16 mouse cellular contexts compared by ENCODE assay signal in genomic region chr5:118204675-118205440, GRCm38 (mm10). TPM values are rescaled to one million over a fixed set of nuclear protein-coding genes. Genes with fewer than 3 reads are reported as not detected.
A peak's percentile ranks its signal among the peaks of the same experiment; 100 is the strongest.
DNase-seq lines count a peak whose midpoint lies in the region; ATAC-seq lines count a peak whose summit lies in the region.
"Had no signal": no experiment of that assay in that cellular context is flagged by ENCODE, and none has a peak within 500 bp of the region (broad histone marks: within the 10 kb centered on the region; RNA-seq: fewer than 3 reads in every experiment).

No protein-coding gene starts in this region.

- ATAC-seq in neural tube, embryonic 15.5 days (ENCODE audit: low FRiP score) = no peak
- ATAC-seq in kidney, embryonic 15.5 days (replicated peaks; ENCODE audit: low FRiP score) = peak; percentile 36; the same call in 1 of the 2 replicates
- no peak for ATAC-seq in neural tube, embryonic 11.5 days (ENCODE audit: insufficient read depth, low FRiP score, low TSS enrichment)
- ATAC-seq in forebrain, embryonic 16.5 days = no peak
- no peak for ATAC-seq in forebrain, embryonic 15.5 days (replicated peaks)
- ATAC-seq: forebrain, embryonic 13.5 days had no signal

- no peak overlapping the region for H3K9ac ChIP-seq in neural tube, embryonic 15.5 days (replicated peaks)
- no peak overlapping the region for H3K9ac ChIP-seq in kidney, embryonic 15.5 days
- H3K9ac ChIP-seq in neural tube, embryonic 11.5 days (ENCODE audit: low read length) = no peak overlapping the region
- no peak overlapping the region for H3K9ac ChIP-seq in forebrain, embryonic 16.5 days (replicated peaks; ENCODE audit: low read depth, low read length)
- no peak overlapping the region for H3K9ac ChIP-seq in forebrain, embryonic 15.5 days (replicated peaks)
- H3K9ac ChIP-seq: forebrain, embryonic 13.5 days had no signal

- H3K4me3 ChIP-seq in neural tube, embryonic 15.5 days (replicated peaks) = no peak overlapping the region
- no peak overlapping the region for H3K4me3 ChIP-seq in kidney, embryonic 15.5 days (replicated peaks)
- H3K4me3 ChIP-seq in neural tube, embryonic 11.5 days (ENCODE audit: low read depth, low read length) = no peak overlapping the region
- no peak overlapping the region for H3K4me3 ChIP-seq in forebrain, embryonic 16.5 days (replicated peaks; ENCODE audit: low read length)
- no peak overlapping the region for H3K4me3 ChIP-seq in forebrain, embryonic 15.5 days
- H3K4me3 ChIP-seq: forebrain, embryonic 13.5 days; heart, adult 2 months had no signal

- peaks cover 15% of the 10 kb centered on the region for H3K4me1 ChIP-seq in neural tube, embryonic 15.5 days
- peaks cover 18% of the 10 kb centered on the region for H3K4me1 ChIP-seq in kidney, embryonic 15.5 days
- peaks cover 27% of the 10 kb centered on the region for H3K4me1 ChIP-seq in neural tube, embryonic 11.5 days (ENCODE audit: control insufficient read depth, insufficient read depth, low read length)
- H3K4me1 ChIP-seq in forebrain, embryonic 16.5 days (replicated peaks; ENCODE audit: control insufficient read depth, insufficient read depth, low read length) = no peaks in the 10 kb centered on the region
- H3K4me1 ChIP-seq in forebrain, embryonic 15.5 days = no peaks in the 10 kb centered on the region
- H3K4me1 ChIP-seq: forebrain, embryonic 13.5 days had no signal

- H3K4me2 ChIP-seq in neural tube, embryonic 15.5 days = no peak overlapping the region
- no peak overlapping the region for H3K4me2 ChIP-seq in kidney, embryonic 15.5 days
- no peak overlapping the region for H3K4me2 ChIP-seq in neural tube, embryonic 11.5 days (ENCODE audit: low read depth)
- no peak overlapping the region for H3K4me2 ChIP-seq in forebrain, embryonic 16.5 days (ENCODE audit: low read length)
- no peak overlapping the region for H3K4me2 ChIP-seq in forebrain, embryonic 15.5 days (replicated peaks)
- H3K4me2 ChIP-seq: forebrain, embryonic 13.5 days had no signal

- H3K36me3 ChIP-seq in neural tube, embryonic 15.5 days = peaks cover 30% of the 10 kb centered on the region
- H3K36me3 ChIP-seq in kidney, embryonic 15.5 days = no peaks in the 10 kb centered on the region
- no peaks in the 10 kb centered on the region; the same call in 1 of the 2 replicates for H3K36me3 ChIP-seq in neural tube, embryonic 11.5 days (ENCODE audit: control insufficient read depth, insufficient read depth, low read length)
- H3K36me3 ChIP-seq in forebrain, embryonic 16.5 days (ENCODE audit: control insufficient read depth, insufficient read depth) = peaks cover 4% of the 10 kb centered on the region; the same call in 1 of the 2 replicates
- H3K36me3 ChIP-seq in forebrain, embryonic 15.5 days = peaks cover 10% of the 10 kb centered on the region

- no peak overlapping the region for H3K27ac ChIP-seq in neural tube, embryonic 15.5 days (replicated peaks)
- no peak overlapping the region for H3K27ac ChIP-seq in kidney, embryonic 15.5 days
- peak overlapping the region; percentile 49; the same call in 1 of the 2 replicates for H3K27ac ChIP-seq in neural tube, embryonic 11.5 days (ENCODE audit: low read depth, low read length)
- H3K27ac ChIP-seq in forebrain, embryonic 16.5 days (ENCODE audit: low read length) = no peak overlapping the region
- no peak overlapping the region for H3K27ac ChIP-seq in forebrain, embryonic 15.5 days (replicated peaks)
- H3K27ac ChIP-seq: forebrain, embryonic 13.5 days; heart, adult 2 months; stomach, postnatal 0 days had no signal

- WGBS in neural tube, embryonic 15.5 days = 37% methylated on average over 16 of the region's 16 CpGs
- 31% methylated on average over 16 of the region's 16 CpGs for WGBS in kidney, embryonic 15.5 days
- 44% methylated on average over 16 of the region's 16 CpGs for WGBS in neural tube, embryonic 11.5 days
- 86% methylated on average over 16 of the region's 16 CpGs for WGBS in forebrain, embryonic 16.5 days
- WGBS in forebrain, embryonic 15.5 days = 86% methylated on average over 16 of the region's 16 CpGs

- H3K27me3 ChIP-seq in neural tube, embryonic 15.5 days (replicated peaks) = no peaks in the 10 kb centered on the region
- H3K27me3 ChIP-seq in kidney, embryonic 15.5 days = 0 out of 2 replicates have a peak, but pooled peaks cover 9% of the 10 kb centered on the region
- no peaks in the 10 kb centered on the region for H3K27me3 ChIP-seq in neural tube, embryonic 11.5 days (ENCODE audit: control insufficient read depth, insufficient read depth, low read length)
- H3K27me3 ChIP-seq in forebrain, embryonic 16.5 days (replicated peaks; ENCODE audit: control insufficient read depth, insufficient read depth, low read length) = no peaks in the 10 kb centered on the region
- H3K27me3 ChIP-seq in forebrain, embryonic 15.5 days = no peaks in the 10 kb centered on the region
- H3K27me3 ChIP-seq: forebrain, embryonic 13.5 days had no signal

- no peaks in the 10 kb centered on the region for H3K9me3 ChIP-seq in neural tube, embryonic 15.5 days (replicated peaks)
- no peaks in the 10 kb centered on the region for H3K9me3 ChIP-seq in kidney, embryonic 15.5 days (replicated peaks)
- H3K9me3 ChIP-seq in neural tube, embryonic 11.5 days (ENCODE audit: control insufficient read depth, low read length) = no peaks in the 10 kb centered on the region
- H3K9me3 ChIP-seq in forebrain, embryonic 16.5 days (ENCODE audit: control insufficient read depth, low read length) = no peaks in the 10 kb centered on the region
- no peaks in the 10 kb centered on the region for H3K9me3 ChIP-seq in forebrain, embryonic 15.5 days
- H3K9me3 ChIP-seq: forebrain, embryonic 13.5 days had no signal

- DNase-seq in neural tube, embryonic 10.5 days (ENCODE audit: extremely low spot score, low spot score) = peak; percentile 25
- DNase-seq in embryo, embryonic 9.5 days (ENCODE audit: extremely low spot score) = peak; percentile 14
- DNase-seq in neural tube, embryonic 11.5 days (ENCODE audit: low spot score) = no peak
- DNase-seq in cerebellum, adult 11-12 months = no peak
- DNase-seq: heart, adult 2 months; lung, postnatal 4 days; right cerebral cortex, adult 18-20 months; thymus, postnatal 36 days had no signal

RNA-seq across cellular contexts. Expression of gene Rnft2, which starts 40.1 kb away (rescaled TPM):
- polyA plus RNA-seq in neural tube, embryonic 15.5 days (2015; fragmentation: Nextera tagmentation; extraction: Ambion mirVana) = 7.2 and 12.7 TPM in 2 replicates
- polyA plus RNA-seq in kidney, embryonic 15.5 days (2015; fragmentation: Nextera tagmentation; extraction: Ambion mirVana) = 3.1 and 3.5 TPM in 2 replicates
- 4.3 and 7.4 TPM in 2 replicates for polyA plus RNA-seq in neural tube, embryonic 11.5 days (2014; fragmentation: Nextera tagmentation; extraction: Ambion mirVana)
- polyA plus RNA-seq in forebrain, embryonic 16.5 days (2015; fragmentation: Nextera tagmentation; extraction: Ambion mirVana) = 9.4 and 11.1 TPM in 2 replicates
- 8.5 and 9.5 TPM in 2 replicates for polyA plus RNA-seq in forebrain, embryonic 15.5 days (2015; fragmentation: Nextera tagmentation; extraction: Ambion mirVana)

RNA-seq across cellular contexts. Expression of gene 2410131K14Rik, which starts 40.2 kb away (rescaled TPM):
- 14.7 and 16.8 TPM in 2 replicates for polyA plus RNA-seq in neural tube, embryonic 15.5 days (2015; fragmentation: Nextera tagmentation; extraction: Ambion mirVana)
- 9.0 and 9.2 TPM in 2 replicates for polyA plus RNA-seq in kidney, embryonic 15.5 days (2015; fragmentation: Nextera tagmentation; extraction: Ambion mirVana)
- polyA plus RNA-seq in neural tube, embryonic 11.5 days (2014; fragmentation: Nextera tagmentation; extraction: Ambion mirVana) = 12.8 and 14.8 TPM in 2 replicates
- polyA plus RNA-seq in forebrain, embryonic 16.5 days (2015; fragmentation: Nextera tagmentation; extraction: Ambion mirVana) = 17.8 and 18.6 TPM in 2 replicates
- polyA plus RNA-seq in forebrain, embryonic 15.5 days (2015; fragmentation: Nextera tagmentation; extraction: Ambion mirVana) = 17.2 and 18.5 TPM in 2 replicates

RNA-seq across cellular contexts. Expression of gene Hrk, which starts 40.4 kb away (rescaled TPM):
- polyA plus RNA-seq in neural tube, embryonic 15.5 days (2015; fragmentation: Nextera tagmentation; extraction: Ambion mirVana) = 3.0 and 4.0 TPM in 2 replicates
- polyA plus RNA-seq in kidney, embryonic 15.5 days (2015; fragmentation: Nextera tagmentation; extraction: Ambion mirVana) = 0.09 and 0.12 TPM in 2 replicates
- 1.0 and 1.1 TPM in 2 replicates for polyA plus RNA-seq in neural tube, embryonic 11.5 days (2014; fragmentation: Nextera tagmentation; extraction: Ambion mirVana)
- polyA plus RNA-seq in forebrain, embryonic 16.5 days (2015; fragmentation: Nextera tagmentation; extraction: Ambion mirVana) = 2.3 and 3.3 TPM in 2 replicates
- polyA plus RNA-seq in forebrain, embryonic 15.5 days (2015; fragmentation: Nextera tagmentation; extraction: Ambion mirVana) = 2.3 and 2.7 TPM in 2 replicates
- polyA plus RNA-seq: liver, embryonic 16.5 days; spleen, adult 2 months had no signal

RNA-seq across cellular contexts. Expression of gene Fbxw8, which starts 49.6 kb away (rescaled TPM):
- 18.0 and 19.4 TPM in 2 replicates for polyA plus RNA-seq in neural tube, embryonic 15.5 days (2015; fragmentation: Nextera tagmentation; extraction: Ambion mirVana)
- polyA plus RNA-seq in kidney, embryonic 15.5 days (2015; fragmentation: Nextera tagmentation; extraction: Ambion mirVana) = 25.7 and 28.9 TPM in 2 replicates
- 26.9 and 28.4 TPM in 2 replicates for polyA plus RNA-seq in neural tube, embryonic 11.5 days (2014; fragmentation: Nextera tagmentation; extraction: Ambion mirVana)
- polyA plus RNA-seq in forebrain, embryonic 16.5 days (2015; fragmentation: Nextera tagmentation; extraction: Ambion mirVana) = 21.5 and 24.7 TPM in 2 replicates
- 22.3 and 25.2 TPM in 2 replicates for polyA plus RNA-seq in forebrain, embryonic 15.5 days (2015; fragmentation: Nextera tagmentation; extraction: Ambion mirVana)

Comparison
In these comparisons a context has a peak if more than half of its experiments do, and no peak if none do; other contexts are left out.
1. DNase-seq: peak in neural tube, embryonic 10.5 days (single experiment) and embryo, embryonic 9.5 days (single experiment); none in neural tube, embryonic 11.5 days (single experiment) and cerebellum, adult 11-12 months (single experiment).